Mouse (Mus musculus): ENCODE results near the gene Ldb3.

- TF ChIP-seq CTCF (IDR thresholded peaks at IDR 0.05; ENCODE audit: borderline replicate concordance, extremely low read depth, insufficient read depth, insufficient read length) (no peak), POLR2A (IDR thresholded peaks at IDR 0.05; ENCODE audit: borderline replicate concordance, extremely low read depth, insufficient read depth, insufficient read length, poor library complexity, severe bottlenecking) (no peak)
Measured at GRCm38 (mm10) chr14:34567697-34568096, 20.8 kb downstream of the Ldb3 start.

Data from brain, embryonic 14.5 days (tissue).